Mouse (Mus musculus) heart, postnatal 25 days (tissue): ENCODE measurements around the gene Odf2. TPM values are rescaled to one million over a fixed set of nuclear protein-coding genes. Genes with fewer than 3 reads are reported as not detected.
A peak's percentile ranks its signal among the peaks of the same experiment; 100 is the strongest.

ENCODE experiments used
- DNase-seq: peaks from one replicate; pipeline ENCODE4 v3.0.0; 2022; ENCODE audit warnings: low spot score
- intact Hi-C: fragments of 180-260 bp; cut with DNase I; formaldehyde crosslinking; loops from one replicate; pipeline ENCODE4 v1.15.1; 2025
- total RNA-seq, 2 experiments: library from RNA; stranded (reverse); gene quantifications; 2 replicates each; pipeline ENCODE4 v1.2.3; 2021

The Odf2 gene
- 10 to 100 TPM; 20.2 to 23.2 TPM for total RNA-seq

DNA sequence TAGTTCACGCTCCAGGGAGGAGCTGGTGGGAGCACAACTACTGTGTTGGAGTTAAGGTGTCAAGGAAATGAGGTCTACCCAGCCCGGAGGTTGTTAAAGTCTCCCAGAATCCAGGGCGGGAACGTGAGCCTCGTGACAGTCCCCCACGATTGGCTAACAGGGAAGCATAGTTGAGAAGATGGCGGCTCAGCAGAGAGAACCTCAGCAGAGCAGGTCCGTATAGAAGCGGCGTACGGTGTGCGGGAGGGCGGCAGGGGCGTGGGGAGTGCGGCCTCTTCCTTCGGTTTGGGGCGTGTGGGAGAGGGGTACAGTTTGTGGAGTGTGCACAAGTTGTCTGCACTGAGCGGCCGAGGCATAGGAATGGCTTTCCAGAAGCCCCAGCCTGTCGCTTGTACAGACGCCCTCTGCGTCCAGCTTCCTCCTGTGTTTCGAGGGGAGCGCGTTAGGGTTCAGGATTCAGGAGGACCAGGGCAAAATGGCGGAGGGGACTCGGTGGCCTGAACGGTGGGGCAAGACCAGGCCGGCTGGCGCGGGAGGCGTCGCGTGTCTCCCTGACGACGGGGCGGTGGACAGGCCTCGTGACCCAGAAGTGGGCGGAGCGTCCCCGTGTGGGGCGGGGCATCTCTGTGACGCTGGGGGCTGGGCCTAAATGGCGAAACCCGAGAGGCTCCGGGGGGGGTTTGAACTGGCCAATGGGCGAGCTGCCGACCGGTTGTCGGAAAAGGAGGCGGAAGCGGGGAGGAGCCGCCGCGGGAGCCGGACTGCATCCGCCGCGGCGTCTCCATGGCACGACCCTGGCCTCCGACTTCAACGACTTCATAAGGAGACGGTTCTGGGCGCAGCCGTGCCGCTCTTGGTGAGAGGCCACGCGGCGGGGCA lies at the start of gene Odf2:
Gene Odf2, plus strand, starts transcription at position 156 of the 879 bp plus-strand sequence.
- DNase-seq, result peak; percentile 99
- intact Hi-C loops, result loop anchor here (2.0 kb wide), 1 partner anchor 43 kb away; no protein-coding TSS in a partner anchor

- DNase-seq, result no peak
- intact Hi-C loops, result no loop called here
Measured at GRCm38 (mm10) chr2:29839460-29839859, 49.6 kb upstream of the Odf2 start.

- DNase-seq, result no peak
- intact Hi-C loops, result no loop called here
Measured at GRCm38 (mm10) chr2:29843231-29844105, 45.6 kb upstream of the Odf2 start.

GRCm38 (mm10) chr2:29844115-29844514 lies 44.9 kb upstream of the Odf2 start:
- intact Hi-C loops, result no loop called here
- no peak for DNase-seq

DNA sequence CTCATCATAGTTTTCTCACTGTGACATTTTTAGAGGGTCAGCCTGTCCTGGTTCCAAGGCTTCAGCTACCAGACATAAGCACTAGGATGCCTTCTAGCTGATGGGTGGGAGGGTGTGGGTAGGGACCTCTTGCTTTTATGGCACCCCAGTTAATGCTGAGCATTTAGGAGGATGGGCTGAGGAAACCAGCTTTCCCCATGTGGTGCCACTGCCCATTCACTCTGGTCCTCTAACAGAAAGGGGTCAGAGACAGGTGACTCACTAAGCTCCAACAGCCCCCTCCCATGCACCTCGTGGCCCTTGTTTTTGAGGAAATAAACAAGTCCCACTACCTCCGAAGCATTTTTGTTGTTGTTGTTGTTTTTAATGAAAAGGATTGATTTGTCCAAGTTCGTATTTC lies 44.4 kb upstream of the Odf2 start:
- intact Hi-C loops, result no loop called here
- no peak for DNase-seq

GRCm38 (mm10) chr2:29845636-29846035 lies 43.4 kb upstream of the Odf2 start:
- DNase-seq, result no peak
- intact Hi-C loops, result no loop called here

DNA sequence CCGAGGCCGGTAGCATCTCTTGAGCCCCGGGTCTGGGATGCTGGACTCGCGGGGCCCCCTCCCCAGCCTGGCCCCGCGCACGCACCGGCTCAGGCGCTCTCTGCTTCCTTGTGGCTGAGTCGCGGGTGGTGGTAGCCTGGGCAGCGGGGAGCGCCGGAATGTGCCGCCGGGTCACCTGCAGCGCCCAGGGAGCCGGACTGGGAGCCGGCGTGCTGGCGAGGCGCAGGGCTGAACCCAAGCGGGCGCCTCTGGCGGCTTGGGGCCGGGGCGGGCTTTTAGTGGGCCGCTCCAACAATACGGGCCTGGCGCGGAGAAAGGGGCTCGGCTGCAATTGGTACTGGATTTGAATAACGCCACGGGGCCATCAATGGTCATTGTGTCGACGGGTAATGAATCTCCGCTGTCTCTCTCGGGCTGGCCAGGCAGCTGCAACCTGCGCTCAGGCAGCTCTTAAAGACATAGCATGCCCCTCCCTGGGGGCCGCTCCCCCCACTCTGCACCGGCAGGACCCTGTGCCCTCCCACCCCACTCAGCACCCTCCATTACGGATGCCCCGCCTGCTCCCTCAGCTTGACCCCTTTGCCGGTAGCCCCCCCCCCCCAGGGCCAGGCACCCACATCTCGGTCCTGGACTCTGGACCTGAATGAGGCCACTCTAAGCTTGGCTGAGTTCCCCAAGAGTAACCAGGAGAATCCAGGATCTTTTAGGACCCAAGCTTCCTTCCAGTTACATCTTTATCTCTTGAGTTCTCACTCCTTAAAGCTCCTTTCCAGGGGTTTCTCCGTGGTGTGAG lies 42.8 kb upstream of the Odf2 start:
- intact Hi-C loops, result no loop called here
- no peak for DNase-seq

- no peak for DNase-seq
- intact Hi-C loops, result no loop called here
Measured at GRCm38 (mm10) chr2:29846911-29847310, 42.1 kb upstream of the Odf2 start.

DNA sequence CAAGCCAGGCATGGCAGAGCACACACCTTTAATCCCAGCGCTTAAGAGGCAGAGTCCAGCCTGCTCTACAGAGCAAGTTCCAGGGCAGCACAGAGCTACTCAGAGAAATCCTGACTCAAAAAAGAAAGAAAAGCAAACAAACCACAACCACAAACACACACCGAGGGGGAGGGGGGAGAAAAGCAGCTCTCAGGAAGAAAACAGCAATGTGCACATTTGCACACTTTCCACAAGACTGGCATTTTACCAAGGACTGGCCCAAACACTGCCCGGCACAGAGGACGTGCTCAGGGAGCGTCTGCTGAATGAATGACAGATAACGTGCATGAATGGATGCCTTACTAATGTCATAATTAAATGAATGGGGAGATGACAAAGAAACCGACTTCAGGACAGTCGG lies 40.0 kb upstream of the Odf2 start:
- intact Hi-C loops, result no loop called here
- DNase-seq, result no peak

DNA sequence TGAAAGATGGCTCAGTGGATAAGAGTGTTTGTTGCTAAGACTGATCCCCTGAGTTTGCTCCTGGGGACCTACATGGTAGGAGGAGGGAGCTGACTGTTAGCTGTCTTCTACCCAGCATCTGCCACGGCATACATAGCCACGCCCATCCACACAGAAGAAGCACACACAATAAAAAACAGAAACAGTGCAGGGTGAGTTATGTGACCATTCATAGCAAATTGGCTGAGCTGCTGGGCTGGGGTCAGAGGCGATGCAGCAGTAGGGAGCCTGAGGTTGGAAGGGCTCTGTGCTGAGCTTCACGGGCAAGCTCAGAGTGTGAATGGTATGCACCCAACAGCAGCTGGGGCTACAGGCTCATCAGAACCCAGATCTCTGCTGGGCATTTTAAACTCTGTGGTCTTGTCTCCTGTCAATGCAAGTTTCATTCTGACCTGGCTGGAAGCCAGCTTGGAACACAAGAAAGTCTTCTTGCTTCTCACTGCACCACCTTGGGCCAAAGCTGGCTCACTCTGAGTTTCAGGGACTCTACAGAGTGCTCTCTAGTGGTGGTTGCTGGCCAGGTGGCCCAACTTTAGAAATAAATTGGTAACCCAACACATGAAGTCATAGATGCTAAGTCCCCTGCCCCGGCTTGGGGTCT lies 39.1 kb upstream of the Odf2 start:
- no peak for DNase-seq
- intact Hi-C loops, result no loop called here

DNA sequence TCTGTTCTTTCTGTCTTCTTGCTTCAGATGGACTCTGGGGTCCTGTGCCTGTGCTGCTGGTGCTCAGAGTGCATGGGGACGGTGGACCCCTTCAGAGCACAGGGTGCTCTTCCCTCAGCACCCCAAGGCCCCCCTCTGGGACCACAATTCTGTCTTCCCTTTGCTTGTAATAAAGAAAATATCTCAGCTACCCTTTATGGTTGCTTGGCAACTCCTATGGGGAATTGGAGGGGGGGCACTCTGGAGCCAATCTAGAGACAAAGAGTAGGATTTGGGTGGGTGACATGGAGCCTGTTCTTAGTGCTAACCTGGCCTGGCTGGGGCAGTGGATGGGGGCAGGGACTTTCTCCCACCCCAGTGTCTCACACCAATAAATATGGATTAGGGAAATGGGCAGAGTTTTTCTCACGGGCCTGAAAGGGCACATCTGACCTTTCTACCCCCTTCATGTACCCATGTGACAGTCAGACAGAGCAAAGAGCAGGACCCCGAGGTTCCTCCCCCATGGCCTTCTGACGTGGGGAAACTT lies 36.0 kb upstream of the Odf2 start:
- no peak for DNase-seq
- intact Hi-C loops, result no loop called here

GRCm38 (mm10) chr2:29853736-29854135 lies 35.3 kb upstream of the Odf2 start:
- intact Hi-C loops, result no loop called here
- DNase-seq, result no peak

- DNase-seq, result no peak
- intact Hi-C loops, result loop anchor here (5.0 kb wide), 1 partner anchor 88 kb away; no protein-coding TSS in a partner anchor
Measured at GRCm38 (mm10) chr2:29855585-29856210, 33.3 kb upstream of the Odf2 start.

- intact Hi-C loops, result loop anchor here (5.0 kb wide), 1 partner anchor 89 kb away; no protein-coding TSS in a partner anchor
- no peak for DNase-seq
Measured at GRCm38 (mm10) chr2:29856451-29857260, 32.4 kb upstream of the Odf2 start.

DNA sequence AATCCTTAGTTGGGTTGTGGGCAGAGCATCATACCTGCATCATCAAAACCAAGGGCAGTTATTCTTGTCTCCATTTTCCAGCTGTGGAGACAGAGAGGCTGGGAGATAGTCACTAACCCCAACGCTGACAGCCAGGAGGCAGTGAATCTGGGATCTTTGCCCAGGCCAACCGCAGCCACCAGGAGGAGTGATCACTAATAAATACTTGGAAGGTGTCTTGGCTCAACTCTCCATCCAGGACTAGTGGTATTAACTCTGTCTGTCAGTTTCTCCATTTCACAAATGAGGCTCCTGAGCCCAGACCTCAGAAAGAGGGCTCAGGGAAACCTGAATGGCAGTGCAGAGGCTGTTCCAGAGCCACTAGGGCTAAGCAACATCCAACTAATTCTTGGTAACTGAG lies 31.7 kb upstream of the Odf2 start:
- DNase-seq, result no peak
- intact Hi-C loops, result loop anchor here (5.0 kb wide), 1 partner anchor 90 kb away; no protein-coding TSS in a partner anchor

DNA sequence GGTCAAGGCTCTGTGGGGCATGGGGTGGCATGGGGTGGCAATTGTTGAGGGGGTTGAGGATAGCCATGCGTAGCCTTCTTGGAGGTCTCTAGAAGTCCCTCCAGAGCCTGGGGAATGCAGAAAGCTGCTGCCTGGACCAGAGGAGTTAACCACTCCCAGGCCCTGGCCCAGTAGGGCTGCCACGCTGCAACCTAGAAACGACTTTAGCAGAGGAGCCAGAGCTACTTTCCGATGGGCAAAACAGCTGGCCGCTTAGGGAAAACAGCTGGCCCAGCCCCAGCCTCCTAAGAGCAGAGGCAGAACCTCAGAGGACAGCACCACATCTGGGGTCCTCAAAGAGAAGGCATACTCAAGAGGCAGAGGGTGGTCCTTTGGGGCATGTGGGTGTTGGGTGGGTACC lies 31.1 kb upstream of the Odf2 start:
- no peak for DNase-seq
- intact Hi-C loops, result loop anchor here (5.0 kb wide), 1 partner anchor 91 kb away; no protein-coding TSS in a partner anchor

- no peak for DNase-seq
- intact Hi-C loops, result loop anchor here (1.0 to 5.0 kb wide), 2 partner anchors 42 to 92 kb away; no protein-coding TSS in a partner anchor
Measured at GRCm38 (mm10) chr2:29858748-29859473, 30.1 kb upstream of the Odf2 start.
